Mouse (Mus musculus): ENCODE measurements at regions not wholly inside any gene's neighbourhood (a gene's known extent, or its start where the extent isn't known, plus 50 kb on each side); places are given as distances from the start of the nearest gene placed in this dataset.

- H3K27me3 ChIP-seq (replicated peaks; ENCODE audit: low read depth, poor library complexity, severe bottlenecking), result peaks cover 25% of the 10 kb centered on the region
- H3K4me1 ChIP-seq, result peaks cover 38% of the 10 kb centered on the region
- WGBS, result 81% methylated on average over 10 of the region's 10 CpGs
- H3K36me3 ChIP-seq (replicated peaks), result no peaks in the 10 kb centered on the region
- no peak overlapping the region for H3K4me3 ChIP-seq
- no peak for DNase-seq (ENCODE audit: low spot score)
- H3K9me3 ChIP-seq, result no peaks in the 10 kb centered on the region; the same call in 1 of the 2 replicates
- H3K27ac ChIP-seq (replicated peaks), result no peak overlapping the region
These were observed 455.1 kb upstream of the Tbx3 start for GRCm38 (mm10) chr5:119215364-119215763.

DNA sequence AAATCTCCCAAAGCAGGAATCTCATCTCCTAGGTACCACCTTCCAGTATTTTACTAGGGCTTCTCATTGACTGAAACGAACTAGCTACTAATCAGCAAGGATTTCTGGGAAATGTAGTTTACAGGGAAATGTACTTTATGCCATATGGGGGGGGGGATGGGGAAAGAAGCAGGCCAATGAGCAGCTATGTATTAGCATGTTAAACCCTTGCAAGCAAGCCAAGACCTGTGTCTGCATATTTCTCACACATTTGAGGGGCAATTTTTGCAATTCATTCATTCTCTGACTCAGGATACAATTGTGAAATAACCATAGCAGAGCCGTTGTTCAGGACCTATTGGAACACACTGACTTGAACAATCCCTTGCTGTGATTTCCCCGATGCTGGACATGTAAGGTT, 454.3 kb upstream of the Tbx3 start:
- Histone ChIP-seq H3K4me1 (peaks cover 44% of the 10 kb centered on the region), H3K36me3 (replicated peaks) (no peaks in the 10 kb centered on the region), H3K9me3 (no peaks in the 10 kb centered on the region), H3K27ac (replicated peaks) (no peak overlapping the region; the same call in 1 of the 2 replicates), H3K4me3 (no peak overlapping the region), H3K27me3 (replicated peaks; ENCODE audit: low read depth, poor library complexity, severe bottlenecking) (peaks cover 29% of the 10 kb centered on the region)
- 81% methylated on average over 3 of the region's 3 CpGs for WGBS
- no peak for DNase-seq (ENCODE audit: low spot score)

DNA sequence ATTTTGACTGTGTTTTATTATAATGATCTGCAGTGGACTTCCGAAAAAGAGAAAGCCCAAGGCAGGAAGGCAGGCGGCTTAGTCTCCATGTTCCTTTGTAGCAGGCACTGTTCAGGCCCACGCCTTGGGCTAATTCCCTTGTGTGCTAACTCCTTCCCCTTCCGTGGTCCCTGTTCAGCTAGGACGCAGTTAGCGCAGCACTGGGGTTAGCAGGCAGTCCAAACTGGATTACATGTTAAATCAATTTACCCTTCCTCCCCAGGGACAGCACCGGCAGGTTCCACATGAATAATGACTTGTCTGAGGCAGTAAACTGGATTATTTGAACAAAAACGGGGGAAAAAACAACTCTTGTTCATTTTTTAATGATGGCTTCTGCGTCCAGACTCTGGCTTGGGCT, 453.4 kb upstream of the Tbx3 start:
- Histone ChIP-seq H3K27me3 (replicated peaks; ENCODE audit: low read depth, poor library complexity, severe bottlenecking) (peaks cover 31% of the 10 kb centered on the region), H3K9me3 (no peaks in the 10 kb centered on the region), H3K36me3 (replicated peaks) (no peaks in the 10 kb centered on the region), H3K27ac (replicated peaks) (no peak overlapping the region), H3K4me3 (no peak overlapping the region), H3K4me1 (peaks cover 49% of the 10 kb centered on the region)
- 67% methylated on average over 9 of the region's 9 CpGs for WGBS
- no peak for DNase-seq (ENCODE audit: low spot score)

GRCm38 (mm10) chr5:119228691-119229090, 441.8 kb upstream of the Tbx3 start:
- no peak overlapping the region for H3K4me3 ChIP-seq
- WGBS, result 95% methylated on average over 5 of the region's 5 CpGs
- H3K27ac ChIP-seq (replicated peaks), result no peak overlapping the region
- DNase-seq (ENCODE audit: low spot score), result no peak
- H3K27me3 ChIP-seq (replicated peaks; ENCODE audit: low read depth, poor library complexity, severe bottlenecking), result no peaks in the 10 kb centered on the region; the same call in 1 of the 2 replicates
- H3K36me3 ChIP-seq (replicated peaks), result no peaks in the 10 kb centered on the region
- no peaks in the 10 kb centered on the region for H3K4me1 ChIP-seq
- no peaks in the 10 kb centered on the region for H3K9me3 ChIP-seq

- Histone ChIP-seq H3K9me3 (no peaks in the 10 kb centered on the region), H3K4me3 (no peak overlapping the region), H3K27ac (replicated peaks) (no peak overlapping the region), H3K4me1 (peaks cover 4% of the 10 kb centered on the region; the same call in 1 of the 2 replicates), H3K27me3 (replicated peaks; ENCODE audit: low read depth, poor library complexity, severe bottlenecking) (no peaks in the 10 kb centered on the region), H3K36me3 (replicated peaks) (no peaks in the 10 kb centered on the region)
- no peak for DNase-seq (ENCODE audit: low spot score)
- WGBS, result 74% methylated on average over 7 of the region's 7 CpGs
These were observed 437.5 kb upstream of the Tbx3 start for GRCm38 (mm10) chr5:119232941-119233340.

- 91% methylated on average over 10 of the region's 10 CpGs for WGBS
- H3K36me3 ChIP-seq (replicated peaks), result no peaks in the 10 kb centered on the region
These were observed 434.6 kb upstream of the Tbx3 start for GRCm38 (mm10) chr5:119235884-119236283.

GRCm38 (mm10) chr5:119246824-119247223, 423.6 kb upstream of the Tbx3 start:
- Histone ChIP-seq H3K27me3 (replicated peaks; ENCODE audit: low read depth, poor library complexity, severe bottlenecking) (0 out of 2 replicates have a peak, but pooled peaks cover 10% of the 10 kb centered on the region), H3K27ac (replicated peaks) (no peak overlapping the region; the same call in 1 of the 2 replicates), H3K36me3 (replicated peaks) (no peaks in the 10 kb centered on the region)

More at GRCm38 (mm10) chr5:119235884-119236283, 434.6 kb upstream of the Tbx3 start:
- no peaks in the 10 kb centered on the region for H3K27me3 ChIP-seq (replicated peaks; ENCODE audit: low read depth, poor library complexity, severe bottlenecking)
- H3K4me1 ChIP-seq, result peaks cover 4% of the 10 kb centered on the region; the same call in 1 of the 2 replicates
- no peaks in the 10 kb centered on the region for H3K9me3 ChIP-seq
- H3K4me3 ChIP-seq, result no peak overlapping the region
- H3K27ac ChIP-seq (replicated peaks), result no peak overlapping the region
- DNase-seq (ENCODE audit: low spot score), result no peak

DNA sequence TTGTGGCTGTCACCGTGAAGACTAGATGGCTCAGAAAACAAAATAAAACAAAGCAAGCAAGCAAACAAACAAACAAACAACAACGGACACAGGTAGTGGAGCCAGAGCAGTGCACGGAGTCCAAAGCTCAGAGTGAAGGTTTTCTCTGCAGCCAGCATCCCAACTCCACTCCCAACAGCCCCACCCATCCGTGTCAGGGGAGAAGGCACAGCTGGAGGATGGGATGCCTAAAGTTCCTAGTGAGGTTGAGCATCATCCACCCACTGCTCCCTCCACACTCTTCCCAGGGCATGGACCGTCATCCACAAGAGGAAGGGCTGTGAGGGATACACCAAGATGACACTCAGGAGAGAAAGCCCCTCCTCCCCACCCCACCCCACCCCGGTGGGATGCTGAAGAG, 421.8 kb upstream of the Tbx3 start:
- Histone ChIP-seq H3K36me3 (replicated peaks) (no peaks in the 10 kb centered on the region), H3K4me3 (no peak overlapping the region), H3K27ac (replicated peaks) (0 out of 2 replicates have a peak overlapping the region, but pooled peaks have one; percentile 35), H3K4me1 (peaks cover 38% of the 10 kb centered on the region), H3K27me3 (replicated peaks; ENCODE audit: low read depth, poor library complexity, severe bottlenecking) (0 out of 2 replicates have a peak, but pooled peaks cover 10% of the 10 kb centered on the region), H3K9me3 (no peaks in the 10 kb centered on the region)
- WGBS, result 84% methylated on average over 6 of the region's 6 CpGs
- no peak for DNase-seq (ENCODE audit: low spot score)

More at GRCm38 (mm10) chr5:119246824-119247223, 423.6 kb upstream of the Tbx3 start:
- DNase-seq (ENCODE audit: low spot score), result no peak
- H3K4me3 ChIP-seq, result no peak overlapping the region
- 50% methylated on average over 10 of the region's 10 CpGs for WGBS
- no peaks in the 10 kb centered on the region for H3K9me3 ChIP-seq
- peaks cover 37% of the 10 kb centered on the region for H3K4me1 ChIP-seq

DNA sequence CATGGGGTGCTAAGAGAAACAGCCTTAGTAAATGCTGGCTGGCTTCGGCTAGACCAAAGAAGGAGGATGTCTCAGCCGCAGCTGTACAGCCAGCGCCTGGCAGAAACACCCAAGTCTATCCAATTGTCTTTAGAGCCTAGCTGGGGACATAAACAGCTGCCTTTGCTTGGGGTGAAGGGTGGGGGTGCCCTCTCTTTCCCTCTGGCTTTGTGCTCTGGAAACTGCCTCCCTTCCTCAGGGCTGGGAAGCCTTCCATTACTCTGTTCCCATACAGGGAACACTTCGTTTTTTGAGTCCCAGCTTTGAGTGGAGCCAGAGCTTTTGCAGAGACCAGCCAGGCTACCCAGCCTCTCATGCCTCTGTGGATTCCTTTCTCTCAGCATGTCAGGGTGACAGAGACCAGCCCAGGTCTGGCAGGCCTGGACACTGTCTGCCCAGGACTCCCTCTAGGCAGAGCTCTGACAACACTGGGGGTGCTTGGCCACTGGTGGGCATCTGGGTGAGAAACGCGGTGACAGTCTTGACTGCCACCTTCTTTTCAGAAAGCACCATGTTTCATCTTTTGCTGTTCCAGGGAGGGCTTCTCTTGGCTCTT, 421.2 kb upstream of the Tbx3 start:
- Histone ChIP-seq H3K9me3 (no peaks in the 10 kb centered on the region), H3K4me1 (peaks cover 38% of the 10 kb centered on the region), H3K27ac (replicated peaks) (0 out of 2 replicates have a peak overlapping the region, but pooled peaks have one; percentile 35), H3K4me3 (no peak overlapping the region), H3K27me3 (replicated peaks; ENCODE audit: low read depth, poor library complexity, severe bottlenecking) (0 out of 2 replicates have a peak, but pooled peaks cover 10% of the 10 kb centered on the region), H3K36me3 (replicated peaks) (no peaks in the 10 kb centered on the region)
- 84% methylated on average over 6 of the region's 6 CpGs for WGBS
- DNase-seq (ENCODE audit: low spot score), result peak; percentile 36

- peak; percentile 27 for DNase-seq (ENCODE audit: low spot score)
- Histone ChIP-seq H3K36me3 (replicated peaks) (no peaks in the 10 kb centered on the region), H3K4me3 (no peak overlapping the region), H3K27ac (replicated peaks) (peak overlapping the region; percentile 66), H3K27me3 (replicated peaks; ENCODE audit: low read depth, poor library complexity, severe bottlenecking) (0 out of 2 replicates have a peak, but pooled peaks cover 15% of the 10 kb centered on the region), H3K9me3 (no peaks in the 10 kb centered on the region), H3K4me1 (peaks cover 37% of the 10 kb centered on the region)
- 41% methylated on average over 9 of the region's 9 CpGs for WGBS
These were observed 419.0 kb upstream of the Tbx3 start for GRCm38 (mm10) chr5:119251311-119252047.

DNA sequence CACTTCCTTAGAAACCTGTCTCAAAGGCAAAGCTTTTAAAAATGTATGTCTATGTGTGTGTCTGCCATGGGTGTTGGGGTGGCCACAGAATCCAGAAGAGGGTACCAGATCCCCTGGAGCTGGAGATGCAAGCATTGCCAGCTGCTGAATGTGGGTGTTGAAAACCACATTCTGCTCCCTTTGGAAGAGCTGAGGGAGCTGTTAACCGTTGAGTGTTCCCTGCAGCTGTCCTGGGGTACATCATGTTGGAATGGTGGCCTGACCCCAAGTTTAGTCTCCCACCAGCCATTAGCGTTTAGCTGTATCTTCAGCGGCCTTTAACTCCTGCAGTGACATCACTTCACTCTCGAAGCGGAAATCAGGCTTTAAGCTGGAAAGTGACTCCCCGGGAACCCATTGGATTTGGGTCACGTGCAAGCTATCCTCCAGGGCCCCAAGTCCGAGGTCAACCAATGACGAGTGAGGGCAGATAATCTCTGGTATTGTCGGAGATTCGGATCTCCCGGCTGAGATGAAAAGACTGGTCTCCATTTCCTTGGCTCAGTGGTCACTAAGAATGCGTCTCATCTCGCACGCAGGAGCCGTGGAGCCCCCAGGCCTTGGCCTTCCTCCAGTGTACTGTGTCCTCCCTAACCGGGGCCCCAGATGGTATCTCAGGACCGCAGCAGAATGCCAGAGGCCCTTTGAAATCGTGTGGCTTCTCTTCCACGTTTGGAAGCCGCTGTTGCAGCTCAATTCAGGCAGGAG, 412.9 kb upstream of the Tbx3 start:
- peak; percentile 25 for DNase-seq (ENCODE audit: low spot score)
- Histone ChIP-seq H3K4me1 (peaks cover 10% of the 10 kb centered on the region), H3K4me3 (no peak overlapping the region), H3K27ac (replicated peaks) (peak overlapping the region; percentile 21), H3K27me3 (replicated peaks; ENCODE audit: low read depth, poor library complexity, severe bottlenecking) (0 out of 2 replicates have a peak, but pooled peaks cover 14% of the 10 kb centered on the region), H3K36me3 (replicated peaks) (no peaks in the 10 kb centered on the region), H3K9me3 (no peaks in the 10 kb centered on the region)
- 48% methylated on average over 21 of the region's 21 CpGs for WGBS

- no peak for DNase-seq (ENCODE audit: low spot score)
- Histone ChIP-seq H3K9me3 (no peaks in the 10 kb centered on the region), H3K27me3 (replicated peaks; ENCODE audit: low read depth, poor library complexity, severe bottlenecking) (0 out of 2 replicates have a peak, but pooled peaks cover 14% of the 10 kb centered on the region), H3K4me3 (no peak overlapping the region), H3K36me3 (replicated peaks) (no peaks in the 10 kb centered on the region), H3K4me1 (peaks cover 10% of the 10 kb centered on the region), H3K27ac (replicated peaks) (no peak overlapping the region)
- WGBS, result 86% methylated on average over 5 of the region's 5 CpGs
These were observed 411.6 kb upstream of the Tbx3 start for GRCm38 (mm10) chr5:119258831-119259230.
